Mouse (Mus musculus): Measurements from ENCODE around the gene Shf. TPM values are rescaled to one million over a fixed set of nuclear protein-coding genes. Genes with fewer than 3 reads are reported as not detected.

Gene Shf
- polyA plus RNA-seq, 1 experiment from 2014 or later: 1.2 TPM

DNA sequence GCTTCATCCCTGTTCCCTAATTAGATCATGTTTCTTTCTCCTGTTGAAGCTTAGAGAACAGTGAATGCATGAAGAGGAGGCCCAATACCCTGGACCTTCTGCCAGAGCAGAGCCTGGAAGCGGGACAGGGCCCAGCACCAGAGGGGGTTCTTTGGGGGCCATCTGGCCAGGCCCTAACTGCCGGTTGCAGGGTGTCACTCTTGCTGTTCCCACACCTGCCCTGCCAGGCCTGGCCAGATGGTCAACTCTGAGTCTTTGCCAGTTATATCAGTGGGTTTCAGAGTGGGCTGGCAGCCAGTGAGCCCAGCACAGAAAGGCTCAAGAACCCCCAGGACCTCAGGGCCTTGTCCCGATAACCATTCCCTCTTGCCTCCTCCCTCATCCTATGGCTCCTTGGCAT, 2.9 kb downstream of the Shf start:
- DNase-seq: no peak
- no peaks in the 10 kb centered on the region for H3K27me3 ChIP-seq (ENCODE audit: insufficient read depth, low read length)
- no peaks in the 10 kb centered on the region for H3K9me3 ChIP-seq (ENCODE audit: low read length)
- peaks cover 5% of the 10 kb centered on the region; the same call in 1 of the 2 replicates for H3K36me3 ChIP-seq (replicated peaks; ENCODE audit: insufficient read depth, low read length)
- H3K9ac ChIP-seq (replicated peaks): no peak overlapping the region
- no peak for ATAC-seq
- no peak overlapping the region for H3K4me3 ChIP-seq (ENCODE audit: low read depth, low read length)
- H3K27ac ChIP-seq (ENCODE audit: low read depth): no peak overlapping the region
- 85% methylated on average over 3 of the region's 3 CpGs for WGBS (ENCODE audit: insufficient replicate concordance)
- TF ChIP-seq CTCF (IDR thresholded peaks at IDR 0.05; ENCODE audit: low read depth) (no peak), EP300 (IDR thresholded peaks at IDR 0.05; ENCODE audit: low read depth) (no peak)
- H3K4me1 ChIP-seq (ENCODE audit: insufficient read depth): peaks cover 29% of the 10 kb centered on the region
- no peak overlapping the region for H3K4me2 ChIP-seq (ENCODE audit: low read depth, low read length)

DNA sequence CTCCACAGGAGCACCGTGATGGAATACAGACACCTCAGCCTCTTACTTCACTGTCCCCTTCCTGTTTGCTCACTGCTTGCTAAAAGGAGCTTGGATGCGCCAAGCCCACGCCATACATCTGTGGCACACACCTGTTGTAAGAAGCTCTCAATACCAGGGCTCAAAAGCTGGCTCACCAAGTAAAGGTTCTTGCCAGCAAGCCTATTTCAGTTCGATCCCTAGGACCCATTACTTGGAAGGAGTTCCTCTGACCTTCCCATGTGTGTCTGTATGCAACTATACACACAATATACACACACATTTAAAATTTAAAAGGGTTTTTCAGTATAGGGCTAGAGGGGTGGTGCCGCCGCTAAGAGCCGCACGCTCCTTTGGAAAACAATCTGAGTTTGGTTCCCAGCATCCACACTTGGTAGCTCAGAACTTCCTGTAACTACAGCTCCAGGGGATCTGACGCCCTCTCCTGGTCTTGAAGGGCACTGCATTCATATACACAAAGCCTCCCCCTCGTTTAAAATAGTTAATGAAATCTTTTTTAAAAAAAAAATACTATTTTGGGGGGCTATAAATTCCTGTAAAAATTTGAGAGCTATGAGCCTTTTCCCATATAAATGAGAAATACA, 3.6 kb downstream of the Shf start:
- ATAC-seq: no peak
- H3K4me1 ChIP-seq (ENCODE audit: insufficient read depth): peaks cover 29% of the 10 kb centered on the region

DNA sequence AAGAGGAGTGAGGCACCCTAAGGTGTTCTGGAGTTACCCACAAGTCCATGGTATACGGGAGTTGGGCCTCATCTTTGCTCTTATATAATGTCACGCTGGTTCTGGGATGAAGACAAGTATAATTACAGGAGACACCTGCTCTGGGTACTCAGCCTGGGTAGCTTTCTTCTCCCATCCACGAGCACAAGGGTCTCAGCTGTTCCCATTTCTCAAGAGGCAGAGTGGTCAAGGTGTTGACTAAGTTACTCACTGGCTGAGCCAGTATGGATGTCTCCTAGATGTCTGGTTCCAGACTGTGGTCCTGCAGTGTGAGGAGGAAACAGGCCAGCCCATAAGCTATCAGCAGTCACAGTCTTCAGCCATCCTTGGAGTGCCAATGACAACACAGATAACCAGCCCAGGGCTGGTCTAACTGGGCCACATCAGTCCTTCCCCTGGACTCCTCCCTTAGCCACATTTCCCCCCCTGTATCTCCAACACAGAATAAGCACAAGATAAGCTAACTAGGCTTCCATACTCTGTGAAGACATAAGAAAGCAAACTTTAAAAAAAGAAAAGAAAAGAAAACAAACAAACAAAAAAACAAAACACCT, 4.5 kb downstream of the Shf start:
- TF ChIP-seq EP300 (IDR thresholded peaks at IDR 0.05; ENCODE audit: low read depth): peak; percentile 69
- TF ChIP-seq CTCF (IDR thresholded peaks at IDR 0.05; ENCODE audit: low read depth): no peak
- Histone ChIP-seq H3K27me3 (ENCODE audit: insufficient read depth, low read length) (no peaks in the 10 kb centered on the region), H3K36me3 (replicated peaks; ENCODE audit: insufficient read depth, low read length) (peaks cover 5% of the 10 kb centered on the region; the same call in 1 of the 2 replicates), H3K27ac (ENCODE audit: low read depth) (peak overlapping the region; percentile 19; the same call in 1 of the 2 replicates), H3K9ac (replicated peaks) (no peak overlapping the region), H3K4me1 (ENCODE audit: insufficient read depth) (peaks cover 27% of the 10 kb centered on the region), H3K4me3 (ENCODE audit: low read depth, low read length) (no peak overlapping the region), H3K9me3 (ENCODE audit: low read length) (no peaks in the 10 kb centered on the region), H3K4me2 (ENCODE audit: low read depth, low read length) (no peak overlapping the region; the same call in 1 of the 2 replicates)
- 64% methylated on average over 3 of the region's 3 CpGs for WGBS (ENCODE audit: insufficient replicate concordance)
- no peak for DNase-seq
- peak; percentile 60 for ATAC-seq

More for the DNA sequence above, 3.6 kb downstream of the Shf start:
- H3K27ac ChIP-seq (ENCODE audit: low read depth): peak overlapping the region; percentile 19; the same call in 1 of the 2 replicates
- peak; percentile 55 for TF ChIP-seq CTCF (IDR thresholded peaks at IDR 0.05; ENCODE audit: low read depth)
- no peak for TF ChIP-seq EP300 (IDR thresholded peaks at IDR 0.05; ENCODE audit: low read depth)
- H3K9me3 ChIP-seq (ENCODE audit: low read length): no peaks in the 10 kb centered on the region
- H3K9ac ChIP-seq (replicated peaks): no peak overlapping the region
- peaks cover 5% of the 10 kb centered on the region; the same call in 1 of the 2 replicates for H3K36me3 ChIP-seq (replicated peaks; ENCODE audit: insufficient read depth, low read length)
- no peak overlapping the region for H3K4me2 ChIP-seq (ENCODE audit: low read depth, low read length)
- H3K27me3 ChIP-seq (ENCODE audit: insufficient read depth, low read length): no peaks in the 10 kb centered on the region
- 83% methylated on average over 10 of the region's 10 CpGs for WGBS (ENCODE audit: insufficient replicate concordance)
- H3K4me3 ChIP-seq (ENCODE audit: low read depth, low read length): no peak overlapping the region
- DNase-seq: no peak

DNA sequence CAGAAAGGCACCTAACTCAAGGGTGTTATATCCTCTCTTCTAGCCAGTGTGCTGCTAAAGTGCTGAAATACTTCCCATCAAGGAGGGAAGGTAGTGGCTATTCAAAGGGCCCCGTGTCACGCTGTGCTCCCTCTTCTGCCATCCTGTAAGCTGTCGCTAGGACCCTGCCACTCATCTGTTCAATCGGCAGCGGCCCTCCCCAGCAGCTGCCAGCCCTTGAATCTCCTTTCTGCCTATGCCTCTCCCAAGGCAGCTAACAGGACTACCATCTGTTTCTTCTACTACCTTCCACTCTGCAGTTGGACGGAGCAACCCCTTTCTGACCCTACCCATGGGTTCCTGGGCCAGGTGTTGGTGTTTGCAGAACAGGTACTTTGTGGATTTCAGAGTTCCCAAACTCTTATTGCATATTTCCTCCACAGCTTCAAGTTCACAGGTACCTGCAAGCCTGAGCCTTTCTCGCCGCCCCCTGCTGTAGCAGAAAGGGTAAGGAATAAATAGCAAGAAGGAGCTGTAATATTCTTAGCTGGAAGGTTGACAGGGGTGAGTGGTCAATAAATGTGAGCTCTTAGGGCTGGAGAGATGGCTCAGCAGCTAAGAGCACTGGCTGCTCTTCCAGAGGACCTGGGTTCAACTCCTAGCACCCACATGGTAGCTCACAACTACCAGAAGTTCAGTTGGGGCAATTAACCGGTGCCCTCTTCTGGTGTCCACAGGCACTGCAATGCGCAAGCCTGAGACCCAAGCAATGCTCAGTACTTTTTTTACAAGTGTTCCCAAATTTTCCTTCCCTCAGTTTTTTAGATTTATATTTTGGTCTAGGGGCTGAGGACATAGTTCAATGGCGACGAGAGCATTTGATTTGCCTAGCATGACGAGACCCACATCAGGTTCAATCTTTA, 6.1 kb downstream of the Shf start:
- ATAC-seq: no peak
- no peak overlapping the region for H3K4me3 ChIP-seq (ENCODE audit: low read depth, low read length)
- H3K36me3 ChIP-seq (replicated peaks; ENCODE audit: insufficient read depth, low read length): peaks cover 5% of the 10 kb centered on the region; the same call in 1 of the 2 replicates
- 89% methylated on average over 13 of the region's 13 CpGs for WGBS (ENCODE audit: insufficient replicate concordance)
- H3K27me3 ChIP-seq (ENCODE audit: insufficient read depth, low read length): no peaks in the 10 kb centered on the region
- no peak overlapping the region for H3K9ac ChIP-seq (replicated peaks)
- H3K9me3 ChIP-seq (ENCODE audit: low read length): no peaks in the 10 kb centered on the region
- no peak overlapping the region for H3K4me2 ChIP-seq (ENCODE audit: low read depth, low read length)
- DNase-seq: no peak
- peaks cover 17% of the 10 kb centered on the region for H3K4me1 ChIP-seq (ENCODE audit: insufficient read depth)
- TF ChIP-seq EP300 (IDR thresholded peaks at IDR 0.05; ENCODE audit: low read depth): no peak
- TF ChIP-seq CTCF (IDR thresholded peaks at IDR 0.05; ENCODE audit: low read depth): peak; percentile 33
- H3K27ac ChIP-seq (ENCODE audit: low read depth): no peak overlapping the region

DNA sequence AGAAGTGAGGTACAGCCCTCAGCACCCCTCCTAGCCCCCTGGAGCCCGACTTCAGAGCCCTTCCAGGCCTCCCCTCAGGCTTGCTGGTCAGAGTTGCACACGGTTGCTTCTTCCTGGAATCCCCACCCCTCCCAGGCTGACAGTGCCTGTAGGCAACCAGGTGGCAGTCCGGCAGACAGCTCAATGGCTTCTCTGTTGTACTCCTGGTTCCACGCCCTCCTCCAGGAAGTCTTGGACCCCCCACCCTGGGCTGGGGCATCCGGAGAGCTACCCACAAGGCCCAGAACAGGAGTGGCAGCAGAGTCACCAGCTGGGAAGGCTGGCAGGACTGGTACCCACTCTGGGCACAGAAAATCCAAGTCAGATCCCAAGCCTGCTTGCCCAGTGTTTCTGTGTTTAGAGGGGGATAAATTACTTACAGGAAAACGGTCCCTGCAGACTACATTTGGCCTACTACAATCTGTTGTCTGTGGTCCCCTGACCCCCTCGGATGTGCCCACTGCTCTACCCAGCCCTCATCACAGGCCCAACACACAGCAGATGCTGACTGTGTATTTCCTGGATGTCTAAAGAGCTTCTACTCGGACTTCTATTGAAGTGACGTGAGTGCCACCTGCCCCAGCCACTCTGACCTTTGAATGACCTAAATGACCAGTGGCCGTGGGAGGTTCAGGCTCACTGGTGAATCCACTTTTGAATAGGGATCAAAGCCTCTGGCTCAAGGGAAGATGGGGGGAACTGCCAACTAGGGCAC, 6.9 kb downstream of the Shf start:
- Histone ChIP-seq H3K27ac (ENCODE audit: low read depth) (no peak overlapping the region), H3K9me3 (ENCODE audit: low read length) (no peaks in the 10 kb centered on the region), H3K4me2 (ENCODE audit: low read depth, low read length) (no peak overlapping the region), H3K27me3 (ENCODE audit: insufficient read depth, low read length) (no peaks in the 10 kb centered on the region), H3K4me3 (ENCODE audit: low read depth, low read length) (no peak overlapping the region), H3K4me1 (ENCODE audit: insufficient read depth) (peaks cover 10% of the 10 kb centered on the region), H3K9ac (replicated peaks) (0 out of 2 replicates have a peak overlapping the region, but pooled peaks have one; percentile 11), H3K36me3 (replicated peaks; ENCODE audit: insufficient read depth, low read length) (peaks cover 8% of the 10 kb centered on the region; the same call in 1 of the 2 replicates)
- ATAC-seq (no peak), DNase-seq (no peak)
- WGBS (ENCODE audit: insufficient replicate concordance): 61% methylated on average over 10 of the region's 10 CpGs
- TF ChIP-seq EP300 (IDR thresholded peaks at IDR 0.05; ENCODE audit: low read depth) (no peak), CTCF (IDR thresholded peaks at IDR 0.05; ENCODE audit: low read depth) (no peak)
